Mouse (Mus musculus) adrenal gland, postnatal 10 days (tissue): Measurements from ENCODE around the gene Micall1. TPM values are rescaled to one million over a fixed set of nuclear protein-coding genes. Genes with fewer than 3 reads are reported as not detected.

ENCODE experiments used
- DNase-seq: peaks from one replicate; pipeline ENCODE4 v3.0.0; 2021; ENCODE audit warnings: mixed read lengths
- total RNA-seq, 2 experiments: library from RNA; stranded (reverse); gene quantifications; 2 replicates each; pipeline ENCODE4 v1.2.3; 2021

Gene Micall1
- total RNA-seq, 2 experiments from 2014 or later, result 29.0 to 33.4 TPM

GRCm38 (mm10) chr15:79130782-79131181 is 22.1 kb downstream of the Micall1 start:
- no peak for DNase-seq

- DNase-seq, result peak; percentile 92
Observed at GRCm38 (mm10) chr15:79131442-79131841, 22.7 kb downstream of the Micall1 start.

- peak; percentile 66 for DNase-seq
Observed at GRCm38 (mm10) chr15:79133191-79133661, 24.5 kb downstream of the Micall1 start.

- DNase-seq, result no peak
Observed at GRCm38 (mm10) chr15:79134496-79135270, 26.0 kb downstream of the Micall1 start.

- no peak for DNase-seq
Observed at GRCm38 (mm10) chr15:79135332-79135731, 26.6 kb downstream of the Micall1 start.

GRCm38 (mm10) chr15:79135783-79136575 is 27.3 kb downstream of the Micall1 start:
- no peak for DNase-seq

GRCm38 (mm10) chr15:79139640-79140039 is 30.9 kb downstream of the Micall1 start:
- DNase-seq, result no peak

GRCm38 (mm10) chr15:79140866-79141565 is 32.3 kb downstream of the Micall1 start, which contains the start of the genes Polr2f and 1700088E04Rik:
Gene Polr2f (plus strand): TSS chr15:79141009.
Gene 1700088E04Rik (minus strand): TSS chr15:79141253.
- DNase-seq, result peak; percentile 96

GRCm38 (mm10) chr15:79141566-79141917 is 32.8 kb downstream of the Micall1 start:
- no peak for DNase-seq

GRCm38 (mm10) chr15:79143316-79143715 is 34.6 kb downstream of the Micall1 start:
- DNase-seq, result no peak

- no peak for DNase-seq
Observed at GRCm38 (mm10) chr15:79144021-79144420, 35.3 kb downstream of the Micall1 start.

- no peak for DNase-seq
Observed at GRCm38 (mm10) chr15:79145522-79145921, 36.8 kb downstream of the Micall1 start.

GRCm38 (mm10) chr15:79148533-79148932 is 39.8 kb downstream of the Micall1 start:
- peak; percentile 92 for DNase-seq

GRCm38 (mm10) chr15:79151881-79152280 is 43.2 kb downstream of the Micall1 start:
- DNase-seq, result no peak

GRCm38 (mm10) chr15:79152709-79153108 is 44.0 kb downstream of the Micall1 start:
- DNase-seq, result no peak

GRCm38 (mm10) chr15:79155572-79155971 is 46.9 kb downstream of the Micall1 start:
- peak; percentile 62 for DNase-seq

GRCm38 (mm10) chr15:79162301-79162700 is 53.6 kb downstream of the Micall1 start:
- DNase-seq, result no peak

GRCm38 (mm10) chr15:79162822-79163221 is 54.1 kb downstream of the Micall1 start:
- no peak for DNase-seq

GRCm38 (mm10) chr15:79164251-79164650 is 55.6 kb downstream of the Micall1 start:
- no peak for DNase-seq

GRCm38 (mm10) chr15:79165140-79165539 is 56.4 kb downstream of the Micall1 start, which contains the start of gene Sox10:
Gene Sox10 (minus strand): TSS chr15:79165240.
- no peak for DNase-seq

GRCm38 (mm10) chr15:79166712-79167111 is 58.0 kb downstream of the Micall1 start:
- no peak for DNase-seq

- DNase-seq, result no peak
Observed at GRCm38 (mm10) chr15:79176905-79177304, 68.2 kb downstream of the Micall1 start.
